Mouse (Mus musculus) B cell, adult 2 months (primary cell): Measurements from ENCODE around the gene Hmgb1.
"Not testable (repeated sequence)": the region's sequence is repeated elsewhere in the genome, so short reads cannot be mapped to it uniquely, and the experiment has no call there.

Experiments
- DNase-seq, 2 experiments: peaks; one replicate each; pipeline ENCODE4 v3.0.0; 2022

The Hmgb1 gene

DNA sequence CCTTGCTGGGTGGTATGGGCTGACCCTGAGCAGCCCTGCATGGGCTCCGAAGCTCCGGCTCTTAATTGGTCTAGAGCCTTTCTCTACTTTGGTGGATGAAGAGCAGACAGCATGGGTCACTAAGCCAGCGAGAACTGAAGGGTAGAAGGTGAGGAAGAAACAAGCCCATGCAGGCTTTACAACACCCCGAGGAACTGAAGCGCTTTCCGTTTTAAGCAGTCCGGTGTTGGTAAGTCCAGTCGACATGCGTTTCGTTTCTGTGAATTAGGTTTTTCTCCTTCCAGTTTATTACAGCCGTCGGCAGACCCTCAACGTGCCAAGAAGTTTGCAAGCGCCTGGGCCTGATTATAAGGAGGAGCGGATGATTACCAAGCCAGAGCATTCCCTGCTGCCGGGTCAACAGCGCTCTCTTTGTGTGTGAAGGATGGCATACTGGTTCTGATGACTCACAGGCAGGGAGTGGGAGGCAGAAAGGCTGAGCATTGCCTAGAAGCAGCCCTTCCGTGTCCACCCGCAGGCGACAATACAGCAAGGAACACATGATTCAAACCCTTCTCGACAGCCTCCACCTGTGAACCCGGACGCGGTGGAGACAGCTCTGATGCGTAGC is 40.4 kb downstream of the Hmgb1 start:
- no peak for DNase-seq

- not testable (repeated sequence) for DNase-seq
Measured at GRCm38 (mm10) chr5:149141155-149141554, 43.1 kb downstream of the Hmgb1 start.

- DNase-seq: no peak
Measured at GRCm38 (mm10) chr5:149140336-149140735, 44.0 kb downstream of the Hmgb1 start.

- DNase-seq: not testable (repeated sequence)
Measured at GRCm38 (mm10) chr5:149138087-149138486, 46.2 kb downstream of the Hmgb1 start.

- DNase-seq: no peak
Measured at GRCm38 (mm10) chr5:149137447-149137846, 46.8 kb downstream of the Hmgb1 start.

DNA sequence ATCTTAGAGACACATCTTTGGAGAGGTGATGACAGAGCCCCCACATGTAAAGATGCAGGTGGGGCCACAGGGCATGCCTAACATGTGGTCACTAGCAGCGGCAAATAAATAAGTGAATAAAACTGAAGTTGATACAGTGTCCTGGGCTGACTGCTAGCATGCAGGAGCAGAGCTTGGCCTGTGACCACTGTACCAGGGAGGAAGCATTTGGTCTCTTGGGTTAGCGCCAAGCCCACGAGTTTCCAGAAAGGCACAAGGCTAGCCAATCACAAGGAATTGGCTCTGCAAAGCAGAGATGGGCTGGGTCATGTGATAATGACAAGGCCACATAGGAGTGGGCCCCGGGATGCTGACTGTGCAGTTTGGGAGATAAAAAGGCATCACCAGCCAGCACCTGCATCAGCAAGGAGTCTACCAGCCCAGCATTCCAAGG is 47.3 kb downstream of the Hmgb1 start:
- DNase-seq: no peak

GRCm38 (mm10) chr5:149135455-149136354 is 48.6 kb downstream of the Hmgb1 start:
- DNase-seq: no peak

DNA sequence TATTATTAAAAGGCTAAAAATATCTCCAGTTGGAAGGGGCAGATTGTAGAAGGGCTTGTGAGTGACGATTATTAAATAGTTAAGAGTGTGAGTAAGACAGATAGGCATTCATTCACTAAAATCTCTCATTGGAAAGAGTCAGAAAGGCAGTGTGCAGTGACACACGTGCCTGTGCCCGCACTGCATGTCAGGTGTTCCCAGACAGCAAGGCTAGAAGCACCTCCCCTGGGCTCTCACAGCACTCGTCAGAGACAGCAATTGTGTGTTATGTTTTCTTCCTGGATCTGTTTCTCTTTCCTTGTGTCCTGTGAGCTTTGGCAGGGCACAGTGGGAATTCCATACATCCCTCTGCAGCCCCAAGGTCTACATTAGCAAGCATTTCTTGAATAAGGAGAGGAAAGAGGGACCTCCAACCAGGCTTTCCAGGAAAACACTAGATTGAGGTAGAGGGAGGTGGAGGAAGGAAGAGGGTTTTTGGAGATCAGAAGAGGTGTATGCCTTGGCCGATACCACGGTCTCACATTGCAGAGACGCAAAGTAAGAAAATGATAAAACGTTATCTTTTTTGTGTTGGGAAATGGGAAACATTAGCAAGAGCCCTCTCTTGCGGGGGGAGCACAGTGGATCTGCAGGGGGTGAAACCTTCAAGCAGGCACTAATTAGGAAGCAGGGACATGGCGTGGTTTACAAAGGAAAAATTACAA is 49.4 kb downstream of the Hmgb1 start:
- no peak for DNase-seq

DNA sequence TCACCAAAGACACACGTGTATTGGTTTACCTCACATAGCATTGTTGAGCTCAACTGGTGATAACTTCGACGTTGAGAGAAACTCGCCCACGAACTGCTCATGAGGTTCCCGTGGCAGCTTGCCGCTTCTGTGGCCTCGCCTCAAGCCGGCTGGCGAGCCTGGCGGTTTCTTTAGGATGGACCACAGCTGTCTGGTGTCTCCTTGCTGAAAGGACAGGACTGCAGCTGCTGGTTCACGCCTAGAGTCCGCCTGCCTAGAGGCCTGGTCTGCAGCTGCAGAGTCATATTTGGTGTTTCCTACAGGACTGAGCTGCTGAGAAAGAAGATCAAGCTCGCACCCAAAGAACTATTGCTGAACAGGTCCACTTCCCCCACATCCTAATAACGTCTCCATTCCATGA is 55.8 kb downstream of the Hmgb1 start:
- no peak for DNase-seq

- DNase-seq: no peak
Measured at GRCm38 (mm10) chr5:149123795-149124194, 60.5 kb downstream of the Hmgb1 start.

DNA sequence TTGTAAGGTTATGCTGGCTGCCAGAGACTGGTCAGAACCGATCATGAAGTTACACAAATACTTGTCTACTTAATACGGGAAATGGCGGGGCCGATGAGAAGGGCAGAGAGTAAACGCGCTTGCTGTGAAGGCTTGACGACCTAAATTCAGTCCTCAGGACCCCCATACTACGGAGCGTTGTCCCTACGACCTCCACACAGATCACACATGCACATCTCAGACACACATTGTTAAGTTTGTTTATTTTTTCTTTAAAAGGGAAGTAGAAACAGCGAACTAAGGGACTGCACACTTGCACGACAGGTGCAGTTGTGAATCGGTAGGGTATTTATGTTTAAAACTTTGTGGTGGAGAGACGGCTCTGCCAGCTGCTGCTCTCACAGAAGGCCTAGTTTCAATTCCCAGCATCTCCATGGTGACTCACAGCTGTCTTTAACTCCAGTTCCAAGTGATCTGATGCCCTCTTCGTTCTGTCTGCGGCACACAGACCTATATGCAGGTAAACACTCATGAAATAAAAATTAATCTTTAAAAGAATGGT is 64.9 kb downstream of the Hmgb1 start:
- DNase-seq: peak; percentile 5

DNA sequence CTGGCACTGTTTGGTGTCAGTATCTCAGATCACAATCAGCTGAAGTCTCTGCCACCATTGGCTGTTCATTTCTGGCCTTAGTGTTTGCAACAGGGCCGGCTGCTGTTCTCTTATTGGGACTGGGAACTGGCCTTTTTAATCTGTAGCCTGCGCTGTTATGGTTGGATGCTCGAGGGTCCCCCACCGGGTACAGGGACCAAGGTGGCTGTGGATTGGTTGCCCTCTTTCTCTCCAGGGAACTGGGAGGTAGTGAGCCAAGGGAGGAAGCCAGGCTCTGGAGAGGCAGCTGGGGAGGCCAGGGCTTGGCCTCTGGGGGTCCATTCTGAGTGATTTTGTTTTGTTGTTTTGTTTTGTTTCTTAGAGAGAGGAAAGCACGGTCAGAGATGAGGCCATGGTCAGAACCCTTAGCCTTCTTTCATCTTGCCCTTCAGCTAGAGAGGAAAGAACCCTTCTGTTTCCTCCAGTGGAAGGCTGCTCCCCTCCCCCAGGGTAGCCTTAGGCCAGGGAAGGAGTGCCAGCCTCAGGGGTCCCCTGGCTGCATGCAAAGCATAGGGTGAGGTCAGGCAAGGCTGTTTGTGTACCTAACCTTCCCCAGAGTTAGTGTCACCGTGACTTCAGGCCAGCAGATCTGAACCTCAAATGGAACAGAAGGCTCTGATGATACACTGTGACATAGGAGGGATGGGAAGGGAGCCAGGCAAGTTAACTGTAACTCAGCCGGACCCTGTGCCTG is 66.3 kb downstream of the Hmgb1 start:
- peak in 1 of 2 experiments; percentile 1 for DNase-seq

GRCm38 (mm10) chr5:149114587-149114986 is 69.7 kb downstream of the Hmgb1 start:
- no peak for DNase-seq

DNA sequence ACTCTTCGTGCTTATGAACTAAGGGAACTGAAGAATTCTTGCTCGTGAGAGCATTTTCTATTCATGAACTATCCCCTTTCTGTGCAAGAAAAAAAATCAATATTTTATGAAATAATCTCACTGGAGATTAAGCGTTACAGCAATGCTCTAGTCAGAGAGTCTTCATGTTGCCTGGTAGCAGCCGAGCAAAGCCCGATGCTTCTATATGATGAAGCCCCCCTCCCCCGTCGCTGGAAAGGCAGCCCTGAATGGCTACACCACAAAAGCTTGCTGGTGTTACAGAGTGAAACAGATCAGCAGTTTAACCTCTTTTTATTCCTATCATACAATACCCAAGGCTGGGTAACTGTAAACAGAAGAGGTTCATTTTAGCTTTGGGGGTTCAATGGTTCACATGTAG is 70.3 kb downstream of the Hmgb1 start:
- DNase-seq: no peak

DNA sequence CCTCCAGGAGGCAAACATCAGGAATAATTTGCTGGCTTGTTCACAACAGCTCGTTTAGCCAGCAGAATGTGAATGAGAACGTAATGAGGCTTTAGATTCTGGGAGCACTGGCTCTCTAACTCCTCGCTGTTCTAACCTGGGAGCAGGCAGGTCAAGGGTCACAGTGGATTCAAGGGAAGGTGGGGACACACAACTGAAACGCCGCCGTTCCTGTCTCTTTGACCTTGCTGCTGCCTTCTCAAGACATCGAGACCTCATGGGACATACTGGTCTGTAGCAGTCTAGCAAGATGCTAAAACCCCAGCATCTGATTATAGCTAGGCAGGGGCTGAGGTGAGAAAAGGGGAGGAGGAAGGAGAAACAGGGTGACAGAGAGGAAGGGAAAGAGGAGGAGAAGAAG is 70.8 kb downstream of the Hmgb1 start:
- no peak for DNase-seq

- no peak for DNase-seq
Measured at GRCm38 (mm10) chr5:149112559-149112958, 71.7 kb downstream of the Hmgb1 start.

DNA sequence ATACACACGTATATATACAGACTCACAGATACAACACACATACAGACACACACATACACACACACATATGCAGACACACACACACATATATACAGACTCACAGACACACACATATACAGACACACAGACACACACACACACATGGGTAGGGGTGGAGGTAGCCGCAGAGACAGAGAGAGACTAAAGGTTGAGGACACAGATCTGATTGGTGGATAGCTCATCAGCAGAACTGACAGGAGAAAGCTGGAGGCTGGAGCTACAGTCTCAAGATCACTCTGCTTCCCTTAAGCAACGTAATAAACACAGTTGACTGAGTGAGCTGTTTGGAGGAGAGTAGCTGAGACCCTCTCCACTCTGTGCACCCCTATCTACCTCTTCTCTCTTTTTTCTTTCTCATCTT is 75.1 kb downstream of the Hmgb1 start:
- DNase-seq: no peak

DNA sequence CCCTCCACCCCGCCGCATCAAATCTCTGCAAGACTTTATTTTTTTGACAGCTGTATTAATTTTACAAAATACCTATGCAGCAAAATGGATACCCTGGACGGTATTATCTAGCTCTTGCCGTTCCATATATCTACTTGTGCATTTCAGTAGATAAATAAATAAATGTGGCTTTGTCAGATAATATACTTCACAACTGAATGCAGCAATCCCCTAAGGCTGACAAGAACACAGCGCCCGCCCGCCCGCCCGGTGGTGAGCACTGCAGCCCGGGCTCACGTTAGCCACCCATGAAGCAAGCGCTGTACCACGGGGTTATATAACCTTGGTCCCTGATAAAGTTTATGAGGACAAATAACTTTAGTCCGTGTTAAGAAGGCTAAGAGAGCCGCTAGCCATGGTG is 76.1 kb downstream of the Hmgb1 start:
- no peak for DNase-seq

GRCm38 (mm10) chr5:149107566-149107965 is 76.7 kb downstream of the Hmgb1 start:
- no peak for DNase-seq

GRCm38 (mm10) chr5:149104096-149104725 is 80.1 kb downstream of the Hmgb1 start:
- no peak for DNase-seq

DNA sequence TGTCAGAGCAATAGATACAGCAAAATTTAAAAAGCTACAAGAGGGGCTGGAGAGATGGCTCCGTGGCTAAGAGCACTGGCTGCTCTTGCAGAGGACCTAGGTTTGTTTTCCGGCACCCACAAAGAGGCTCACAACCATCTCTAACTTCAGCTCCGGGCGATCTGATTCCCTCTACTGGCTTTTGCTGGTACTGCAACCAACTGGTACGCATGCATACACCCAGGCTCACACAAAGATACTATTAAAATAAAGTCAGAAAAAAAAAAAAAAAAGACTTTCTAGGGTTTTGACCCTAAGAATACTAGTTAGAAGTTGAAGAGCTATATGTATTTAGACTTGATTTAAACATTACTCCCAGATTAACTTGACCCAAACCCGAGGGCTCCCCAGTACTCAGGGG is 82.4 kb downstream of the Hmgb1 start:
- peak in 1 of 2 experiments; percentile 6 for DNase-seq

GRCm38 (mm10) chr5:149100091-149100490 is 84.2 kb downstream of the Hmgb1 start:
- no peak for DNase-seq
